Mouse (Mus musculus) E14TG2a.4 (cell line): ENCODE data around the gene Kin.

ENCODE experiments used
- CTCF ChIP-seq: conservative IDR thresholded peaks from 2 replicates; pipeline ENCODE4 v1.5.1; 2014; ENCODE audit warnings: low read length
- NANOG ChIP-seq: IDR thresholded peaks from 2 replicates; pipeline ENCODE4 v1.6.1; 2014; ENCODE audit warnings: borderline replicate concordance, low read length, mixed read lengths

- no peak for TF ChIP-seq CTCF
- no peak for TF ChIP-seq NANOG
Observed at GRCm38 (mm10) chr2:10049456-10049855, 30.9 kb upstream of the Kin start.
